Mouse (Mus musculus): ENCODE measurements around the gene Zfp609. TPM values are rescaled to one million over a fixed set of nuclear protein-coding genes. Genes with fewer than 3 reads are reported as not detected.

The Zfp609 gene
- polyA plus RNA-seq, 1 experiment = 10.4 TPM

DNA sequence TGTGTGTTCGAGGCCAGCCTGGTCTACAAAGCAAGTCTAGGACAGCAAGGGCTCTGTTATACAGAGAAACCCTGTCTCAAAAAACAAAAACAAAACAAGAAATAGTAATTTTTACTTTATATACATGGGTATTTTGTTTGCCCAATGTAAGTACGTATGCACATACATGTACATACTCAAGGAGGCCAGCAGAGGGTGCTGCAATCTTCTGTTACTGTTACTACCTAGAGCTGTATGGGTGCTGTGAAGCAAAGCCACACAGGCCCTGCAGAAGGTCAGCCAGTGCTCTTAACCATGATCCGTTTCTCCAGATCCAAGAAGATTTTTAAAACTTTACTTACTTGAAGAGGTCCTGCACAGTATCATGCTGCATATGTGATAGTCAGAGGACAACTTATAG lies 74.7 kb downstream of the Zfp609 start:
- Histone ChIP-seq H3K36me3 (ENCODE audit: control insufficient read depth, insufficient read depth, low read length) (no peaks in the 10 kb centered on the region), H3K27me3 (ENCODE audit: control insufficient read depth, insufficient read depth, low read length) (no peaks in the 10 kb centered on the region), H3K27ac (ENCODE audit: control insufficient read depth, insufficient read depth, low read depth, low read length) (no peak overlapping the region), H3K4me1 (ENCODE audit: control insufficient read depth, insufficient read depth, low read length) (no peaks in the 10 kb centered on the region), H3K4me3 (ENCODE audit: control insufficient read depth, low read depth, low read length) (no peak overlapping the region)
- no peak; the same call in 1 of the 2 replicates for TF ChIP-seq CTCF (IDR thresholded peaks at IDR 0.05; ENCODE audit: control insufficient read depth, insufficient read depth, insufficient replicate concordance, low read depth, low read length)
- TF ChIP-seq POLR2A (IDR thresholded peaks at IDR 0.05; ENCODE audit: control insufficient read depth, low read depth, low read length) = no peak

DNA sequence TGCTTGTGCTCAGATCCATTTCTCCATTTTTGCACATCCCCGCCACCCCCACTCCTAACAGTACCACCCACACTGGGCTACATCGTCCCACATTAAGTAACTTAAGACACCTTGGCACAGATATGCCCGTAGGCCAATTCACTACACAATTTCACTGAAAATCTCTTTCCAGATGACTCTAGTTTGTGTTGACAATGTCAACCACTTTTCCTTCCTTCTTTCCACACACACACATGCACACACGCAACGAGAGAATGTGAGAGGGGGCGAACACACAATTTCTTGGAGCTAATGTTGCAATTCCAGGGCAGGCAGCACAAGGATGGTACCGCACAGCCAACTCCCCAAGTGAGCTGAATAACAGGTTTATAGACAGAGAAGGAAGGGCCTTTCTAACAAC lies 75.5 kb downstream of the Zfp609 start:
- Histone ChIP-seq H3K4me1 (ENCODE audit: control insufficient read depth, insufficient read depth, low read length) (no peaks in the 10 kb centered on the region), H3K27me3 (ENCODE audit: control insufficient read depth, insufficient read depth, low read length) (no peaks in the 10 kb centered on the region), H3K27ac (ENCODE audit: control insufficient read depth, insufficient read depth, low read depth, low read length) (no peak overlapping the region), H3K4me3 (ENCODE audit: control insufficient read depth, low read depth, low read length) (no peak overlapping the region), H3K36me3 (ENCODE audit: control insufficient read depth, insufficient read depth, low read length) (no peaks in the 10 kb centered on the region)
- TF ChIP-seq CTCF (IDR thresholded peaks at IDR 0.05; ENCODE audit: control insufficient read depth, insufficient read depth, insufficient replicate concordance, low read depth, low read length) = no peak
- TF ChIP-seq POLR2A (IDR thresholded peaks at IDR 0.05; ENCODE audit: control insufficient read depth, low read depth, low read length) = no peak

DNA sequence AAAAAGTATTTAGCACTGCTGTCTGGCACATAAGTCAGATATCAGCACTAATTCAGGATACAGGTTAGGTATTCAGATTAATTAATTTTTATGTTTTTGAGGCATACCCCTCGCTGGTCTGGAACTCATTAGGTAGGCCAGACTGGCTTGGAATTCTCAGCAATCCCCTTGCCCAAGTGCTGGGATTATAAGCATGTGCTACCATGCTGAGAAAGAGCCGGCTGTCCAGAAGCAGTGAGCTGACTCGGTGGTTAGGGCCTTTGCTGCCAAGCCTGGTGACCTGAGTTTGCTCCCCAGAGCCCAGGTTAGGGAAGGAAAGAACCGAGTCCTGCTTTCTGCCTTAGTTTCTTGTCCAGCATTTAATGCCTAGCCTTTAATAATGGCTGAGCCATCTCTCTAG lies 79.3 kb downstream of the Zfp609 start:
- Histone ChIP-seq H3K4me3 (ENCODE audit: control insufficient read depth, low read depth, low read length) (no peak overlapping the region), H3K4me1 (ENCODE audit: control insufficient read depth, insufficient read depth, low read length) (no peaks in the 10 kb centered on the region), H3K36me3 (ENCODE audit: control insufficient read depth, insufficient read depth, low read length) (no peaks in the 10 kb centered on the region), H3K27ac (ENCODE audit: control insufficient read depth, insufficient read depth, low read depth, low read length) (no peak overlapping the region), H3K27me3 (ENCODE audit: control insufficient read depth, insufficient read depth, low read length) (no peaks in the 10 kb centered on the region)
- TF ChIP-seq POLR2A (IDR thresholded peaks at IDR 0.05; ENCODE audit: control insufficient read depth, low read depth, low read length) (no peak), CTCF (IDR thresholded peaks at IDR 0.05; ENCODE audit: control insufficient read depth, insufficient read depth, insufficient replicate concordance, low read depth, low read length) (no peak)

DNA sequence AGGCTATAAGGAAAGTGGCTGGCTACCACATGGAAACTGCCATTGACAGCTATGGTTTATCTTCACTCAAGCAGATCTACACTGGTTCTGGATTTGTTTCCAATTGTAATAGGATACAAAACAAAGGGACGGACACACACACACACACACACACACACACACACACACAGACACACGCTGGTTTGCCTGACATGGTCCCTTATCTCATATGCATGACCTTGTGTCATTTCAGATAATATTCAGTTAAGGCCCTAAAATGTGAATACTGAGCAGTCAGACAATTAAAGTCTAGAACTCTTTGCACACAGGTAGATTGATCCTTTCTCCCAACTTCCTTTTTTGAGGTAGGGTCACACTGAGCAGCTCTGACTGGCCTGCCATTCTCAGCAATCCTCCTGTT lies 80.9 kb downstream of the Zfp609 start:
- Histone ChIP-seq H3K36me3 (ENCODE audit: control insufficient read depth, insufficient read depth, low read length) (no peaks in the 10 kb centered on the region), H3K27ac (ENCODE audit: control insufficient read depth, insufficient read depth, low read depth, low read length) (no peak overlapping the region), H3K4me1 (ENCODE audit: control insufficient read depth, insufficient read depth, low read length) (no peaks in the 10 kb centered on the region), H3K27me3 (ENCODE audit: control insufficient read depth, insufficient read depth, low read length) (no peaks in the 10 kb centered on the region), H3K4me3 (ENCODE audit: control insufficient read depth, low read depth, low read length) (no peak overlapping the region)
- TF ChIP-seq CTCF (IDR thresholded peaks at IDR 0.05; ENCODE audit: control insufficient read depth, insufficient read depth, insufficient replicate concordance, low read depth, low read length) (no peak), POLR2A (IDR thresholded peaks at IDR 0.05; ENCODE audit: control insufficient read depth, low read depth, low read length) (no peak)

DNA sequence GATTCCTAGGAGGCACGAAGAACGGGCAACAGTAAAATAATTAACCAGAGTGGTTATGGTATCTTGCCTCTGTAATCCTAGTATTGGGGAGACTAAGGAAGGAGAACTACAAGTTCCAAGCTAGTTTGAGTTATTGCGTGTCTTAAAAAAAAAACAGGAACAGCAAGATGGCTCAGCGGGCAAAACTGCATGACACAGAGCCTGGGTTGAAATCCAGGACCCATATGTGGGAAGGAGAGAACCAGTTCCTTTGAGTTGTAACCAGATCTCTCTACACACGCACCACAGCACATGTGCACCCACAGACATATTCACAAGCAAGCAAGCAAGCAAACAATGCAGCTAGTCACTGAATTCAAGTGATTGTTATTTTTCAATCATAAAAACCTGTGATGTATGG lies 81.9 kb downstream of the Zfp609 start:
- H3K27ac ChIP-seq (ENCODE audit: control insufficient read depth, insufficient read depth, low read depth, low read length) = no peak overlapping the region
- TF ChIP-seq CTCF (IDR thresholded peaks at IDR 0.05; ENCODE audit: control insufficient read depth, insufficient read depth, insufficient replicate concordance, low read depth, low read length) (no peak), POLR2A (IDR thresholded peaks at IDR 0.05; ENCODE audit: control insufficient read depth, low read depth, low read length) (no peak)
- H3K4me1 ChIP-seq (ENCODE audit: control insufficient read depth, insufficient read depth, low read length) = no peaks in the 10 kb centered on the region
- H3K36me3 ChIP-seq (ENCODE audit: control insufficient read depth, insufficient read depth, low read length) = no peaks in the 10 kb centered on the region
- H3K4me3 ChIP-seq (ENCODE audit: control insufficient read depth, low read depth, low read length) = no peak overlapping the region
- H3K27me3 ChIP-seq (ENCODE audit: control insufficient read depth, insufficient read depth, low read length) = no peaks in the 10 kb centered on the region

DNA sequence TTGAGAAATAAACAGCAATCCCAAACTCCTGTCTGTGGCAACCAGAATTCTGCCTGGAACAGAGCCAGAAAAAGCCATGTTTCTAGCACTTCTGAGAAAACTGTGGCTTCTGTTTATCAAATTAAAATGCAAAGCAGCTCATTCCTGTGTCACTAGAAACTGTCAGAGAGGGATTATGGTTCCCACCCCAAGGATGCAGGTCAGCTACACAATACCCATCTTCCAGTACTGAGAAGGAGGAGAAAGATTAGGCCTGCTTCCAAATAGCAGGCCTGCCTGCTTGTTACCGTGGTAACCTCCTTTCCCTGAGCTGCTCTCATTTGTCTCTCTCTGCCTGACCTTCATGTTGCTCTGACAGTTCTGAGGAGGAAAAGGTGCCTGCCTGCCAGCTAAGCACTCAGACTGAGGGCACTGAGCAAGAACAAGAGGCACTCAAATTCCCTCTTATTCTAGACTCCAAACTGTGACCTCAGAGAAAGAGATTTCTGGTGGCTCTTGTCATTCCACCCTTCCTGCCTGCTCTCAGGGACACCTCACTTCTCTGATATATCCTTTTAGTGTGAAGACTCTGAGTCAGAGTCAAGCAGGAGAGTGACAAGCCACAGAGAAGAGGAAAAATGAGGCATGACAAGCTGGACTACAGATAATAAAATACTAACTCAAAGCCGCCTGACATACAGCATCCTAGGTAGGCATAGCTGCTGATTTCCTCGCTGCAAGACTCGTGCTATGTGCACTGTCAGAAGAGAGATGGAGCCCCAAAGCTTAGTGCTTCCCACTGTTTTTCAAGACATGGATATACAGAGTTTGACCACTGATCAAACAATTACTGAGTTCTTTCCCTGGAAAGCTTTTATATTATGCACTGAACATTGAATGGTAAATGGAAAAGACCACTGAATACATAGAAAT lies 82.9 kb downstream of the Zfp609 start:
- H3K4me3 ChIP-seq (ENCODE audit: control insufficient read depth, low read depth, low read length) = no peak overlapping the region
- TF ChIP-seq POLR2A (IDR thresholded peaks at IDR 0.05; ENCODE audit: control insufficient read depth, low read depth, low read length) = no peak
- TF ChIP-seq CTCF (IDR thresholded peaks at IDR 0.05; ENCODE audit: control insufficient read depth, insufficient read depth, insufficient replicate concordance, low read depth, low read length) = no peak
- H3K4me1 ChIP-seq (ENCODE audit: control insufficient read depth, insufficient read depth, low read length) = no peaks in the 10 kb centered on the region
- no peaks in the 10 kb centered on the region for H3K36me3 ChIP-seq (ENCODE audit: control insufficient read depth, insufficient read depth, low read length)
- H3K27me3 ChIP-seq (ENCODE audit: control insufficient read depth, insufficient read depth, low read length) = no peaks in the 10 kb centered on the region
- no peak overlapping the region for H3K27ac ChIP-seq (ENCODE audit: control insufficient read depth, insufficient read depth, low read depth, low read length)

DNA sequence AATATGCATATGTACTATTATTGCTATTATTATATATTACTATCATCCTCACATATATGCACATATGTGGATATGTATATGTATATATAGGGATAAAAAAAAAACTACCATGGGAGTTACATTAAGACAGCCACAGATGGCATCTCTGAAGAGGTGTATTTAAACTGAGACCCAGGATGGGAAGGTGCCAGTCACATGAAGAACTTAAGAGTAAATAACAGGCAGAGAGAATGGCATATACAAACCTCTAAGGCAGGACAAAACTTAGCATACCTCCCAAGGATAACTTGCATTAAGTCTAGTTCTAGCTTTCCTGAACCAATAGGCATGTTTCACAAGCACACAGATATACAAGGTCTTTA lies 83.6 kb downstream of the Zfp609 start:
- no peaks in the 10 kb centered on the region for H3K4me1 ChIP-seq (ENCODE audit: control insufficient read depth, insufficient read depth, low read length)
- H3K36me3 ChIP-seq (ENCODE audit: control insufficient read depth, insufficient read depth, low read length) = no peaks in the 10 kb centered on the region
- no peaks in the 10 kb centered on the region for H3K27me3 ChIP-seq (ENCODE audit: control insufficient read depth, insufficient read depth, low read length)
- TF ChIP-seq CTCF (IDR thresholded peaks at IDR 0.05; ENCODE audit: control insufficient read depth, insufficient read depth, insufficient replicate concordance, low read depth, low read length) (no peak), POLR2A (IDR thresholded peaks at IDR 0.05; ENCODE audit: control insufficient read depth, low read depth, low read length) (no peak)
- no peak overlapping the region for H3K4me3 ChIP-seq (ENCODE audit: control insufficient read depth, low read depth, low read length)
- H3K27ac ChIP-seq (ENCODE audit: control insufficient read depth, insufficient read depth, low read depth, low read length) = no peak overlapping the region

Data from testis, adult 2 months (tissue).